Mouse (Mus musculus): Measurements from ENCODE around the gene Matk. TPM values are rescaled to one million over a fixed set of nuclear protein-coding genes. Genes with fewer than 3 reads are reported as not detected.

Gene Matk
- total and polyA plus RNA-seq, 3 experiments = 0.05 TPM; not detected in 2

GRCm38 (mm10) chr10:81309571-81309970 lies 56.8 kb downstream of the Matk start:
- H3K36me3 ChIP-seq (replicated peaks) = peaks cover 99% of the 10 kb centered on the region
- peaks cover 60% of the 10 kb centered on the region for H3K4me1 ChIP-seq (ENCODE audit: insufficient read depth, low read depth, low read length)
- H3K4me3 ChIP-seq (ENCODE audit: low read depth, low read length) = no peak overlapping the region
- TF ChIP-seq GATA1 (IDR thresholded peaks at IDR 0.05; ENCODE audit: borderline replicate concordance, low read length) = no peak
- TF ChIP-seq CTCF (IDR thresholded peaks at IDR 0.05; ENCODE audit: low read depth, low read length) = no peak
- no peak for TF ChIP-seq TAL1 (conservative IDR thresholded peaks at IDR 0.05; ENCODE audit: low read depth, low read length)
- DNase-seq (ENCODE audit: low spot score) (no peak), ATAC-seq (ENCODE audit: extremely low read depth, insufficient number of reproducible peaks, low FRiP score, poor library complexity, severe bottlenecking) (no peak)
- no peaks in the 10 kb centered on the region for H3K27me3 ChIP-seq (ENCODE audit: insufficient read depth, low read length)
- H3K9me3 ChIP-seq (replicated peaks) = no peaks in the 10 kb centered on the region

Other genes starting within 250 kb of the Matk start
Only the 20 nearest of the 34 such genes appear.
- gene Zbtb7a, start 117.7 kb upstream of the Matk start, total RNA-seq (2014; fragmentation: Nextera tagmentation) = 27.7 and 31.1 TPM in 2 replicates
- gene Zbtb7a, start 117.7 kb upstream of the Matk start, total RNA-seq (2017) = 6.4 and 7.1 TPM in 2 replicates
- gene Zbtb7a, start 117.7 kb upstream of the Matk start, polyA plus RNA-seq (2012) = 75.7 and 79.1 TPM in 2 replicates
- 28.6 and 34.4 TPM in 2 replicates for gene Pias4, start 85.0 kb upstream of the Matk start, total RNA-seq (2014; fragmentation: Nextera tagmentation)
- gene Pias4, start 85.0 kb upstream of the Matk start, total RNA-seq (2017) = 21.2 and 24.8 TPM in 2 replicates
- gene Pias4, start 85.0 kb upstream of the Matk start, polyA plus RNA-seq (2012) = 62.7 and 70.5 TPM in 2 replicates
- gene Eef2, start 76.3 kb upstream of the Matk start, total RNA-seq (2014; fragmentation: Nextera tagmentation) = 1,577 and 1,715 TPM in 2 replicates
- gene Eef2, start 76.3 kb upstream of the Matk start, total RNA-seq (2017) = 1,676 and 1,695 TPM in 2 replicates
- gene Eef2, start 76.3 kb upstream of the Matk start, polyA plus RNA-seq (2012) = 2,355 and 3,878 TPM in 2 replicates
- gene Dapk3, start 69.9 kb upstream of the Matk start, total RNA-seq (2014; fragmentation: Nextera tagmentation) = 34.2 and 43.3 TPM in 2 replicates
- gene Dapk3, start 69.9 kb upstream of the Matk start, total RNA-seq (2017) = 39.3 and 40.8 TPM in 2 replicates
- 69.8 and 96.7 TPM in 2 replicates for gene Dapk3, start 69.9 kb upstream of the Matk start, polyA plus RNA-seq (2012)
- not detected in 2 replicates for gene 4930442H23Rik, start 69.1 kb upstream of the Matk start, total RNA-seq (2014; fragmentation: Nextera tagmentation)
- not detected in 2 replicates for gene 4930442H23Rik, start 69.1 kb upstream of the Matk start, total RNA-seq (2017)
- not detected in 2 replicates for gene 4930442H23Rik, start 69.1 kb upstream of the Matk start, polyA plus RNA-seq (2012)
- gene Nmrk2, start 50.9 kb upstream of the Matk start, total RNA-seq (2014; fragmentation: Nextera tagmentation) = not detected in 2 replicates
- not detected in 2 replicates for gene Nmrk2, start 50.9 kb upstream of the Matk start, total RNA-seq (2017)
- not detected in 2 replicates for gene Nmrk2, start 50.9 kb upstream of the Matk start, polyA plus RNA-seq (2012)
- not detected in 2 replicates for gene Atcay, start 22.1 kb upstream of the Matk start, total RNA-seq (2014; fragmentation: Nextera tagmentation)
- gene Atcay, start 22.1 kb upstream of the Matk start, total RNA-seq (2017) = 0.06 and 0.11 TPM in 2 replicates
- gene Atcay, start 22.1 kb upstream of the Matk start, polyA plus RNA-seq (2012) = not detected in 2 replicates
- gene Zfr2, start 19.8 kb upstream of the Matk start, total RNA-seq (2014; fragmentation: Nextera tagmentation) = 7.0 and 7.1 TPM in 2 replicates
- gene Zfr2, start 19.8 kb upstream of the Matk start, total RNA-seq (2017) = 2.6 and 3.2 TPM in 2 replicates
- 1.8 and 1.9 TPM in 2 replicates for gene Zfr2, start 19.8 kb upstream of the Matk start, polyA plus RNA-seq (2012)
- 75.6 and 78.6 TPM in 2 replicates for gene Mrpl54, start 14.0 kb downstream of the Matk start, total RNA-seq (2014; fragmentation: Nextera tagmentation)
- gene Mrpl54, start 14.0 kb downstream of the Matk start, total RNA-seq (2017) = 186 and 206 TPM in 2 replicates
- gene Mrpl54, start 14.0 kb downstream of the Matk start, polyA plus RNA-seq (2012) = 612 and 631 TPM in 2 replicates
- 36.2 and 44.6 TPM in 2 replicates for gene Apba3, start 14.0 kb downstream of the Matk start, total RNA-seq (2014; fragmentation: Nextera tagmentation)
- gene Apba3, start 14.0 kb downstream of the Matk start, total RNA-seq (2017) = 27.9 and 38.9 TPM in 2 replicates
- gene Apba3, start 14.0 kb downstream of the Matk start, polyA plus RNA-seq (2012) = 113 and 130 TPM in 2 replicates
- 0.44 TPM in 1 of 2 replicates, not detected in the other for gene Tjp3, start 38.6 kb downstream of the Matk start, total RNA-seq (2014; fragmentation: Nextera tagmentation)
- 1.8 and 1.9 TPM in 2 replicates for gene Tjp3, start 38.6 kb downstream of the Matk start, total RNA-seq (2017)
- 1.4 and 1.6 TPM in 2 replicates for gene Tjp3, start 38.6 kb downstream of the Matk start, polyA plus RNA-seq (2012)
- 58.0 and 62.2 TPM in 2 replicates for gene Pip5k1c, start 40.0 kb downstream of the Matk start, total RNA-seq (2014; fragmentation: Nextera tagmentation)
- 58.8 and 66.6 TPM in 2 replicates for gene Pip5k1c, start 40.0 kb downstream of the Matk start, total RNA-seq (2017)
- gene Pip5k1c, start 40.0 kb downstream of the Matk start, polyA plus RNA-seq (2012) = 266 and 331 TPM in 2 replicates
- 9.0 and 11.4 TPM in 2 replicates for gene Cactin, start 68.2 kb downstream of the Matk start, total RNA-seq (2014; fragmentation: Nextera tagmentation)
- 23.5 and 23.9 TPM in 2 replicates for gene Cactin, start 68.2 kb downstream of the Matk start, total RNA-seq (2017)
- gene Cactin, start 68.2 kb downstream of the Matk start, polyA plus RNA-seq (2012) = 77.9 and 80.5 TPM in 2 replicates
- gene Tbxa2r, start 75.8 kb downstream of the Matk start, total RNA-seq (2014; fragmentation: Nextera tagmentation) = not detected in 2 replicates
- 0.06 TPM in 1 of 2 replicates, not detected in the other for gene Tbxa2r, start 75.8 kb downstream of the Matk start, total RNA-seq (2017)
- 0.06 TPM in 1 of 2 replicates, not detected in the other for gene Tbxa2r, start 75.8 kb downstream of the Matk start, polyA plus RNA-seq (2012)
- gene Gipc3, start 90.3 kb downstream of the Matk start, total RNA-seq (2014; fragmentation: Nextera tagmentation) = not detected in 2 replicates
- gene Gipc3, start 90.3 kb downstream of the Matk start, total RNA-seq (2017) = 0.11 TPM in 1 of 2 replicates, not detected in the other
- not detected in 2 replicates for gene Gipc3, start 90.3 kb downstream of the Matk start, polyA plus RNA-seq (2012)
- gene Hmg20b, start 97.5 kb downstream of the Matk start, total RNA-seq (2014; fragmentation: Nextera tagmentation) = 36.7 and 39.2 TPM in 2 replicates
- 12.0 and 21.9 TPM in 2 replicates for gene Hmg20b, start 97.5 kb downstream of the Matk start, total RNA-seq (2017)
- gene Hmg20b, start 97.5 kb downstream of the Matk start, polyA plus RNA-seq (2012) = 142 and 193 TPM in 2 replicates
- gene Mfsd12, start 104.6 kb downstream of the Matk start, total RNA-seq (2014; fragmentation: Nextera tagmentation) = 14.3 and 14.4 TPM in 2 replicates
- gene Mfsd12, start 104.6 kb downstream of the Matk start, total RNA-seq (2017) = 13.1 and 14.6 TPM in 2 replicates
- 46.7 and 48.2 TPM in 2 replicates for gene Mfsd12, start 104.6 kb downstream of the Matk start, polyA plus RNA-seq (2012)
- gene 4930404N11Rik, start 112.9 kb downstream of the Matk start, total RNA-seq (2014; fragmentation: Nextera tagmentation) = 2.0 TPM in 1 of 2 replicates, not detected in the other
- 0.17 and 1.2 TPM in 2 replicates for gene 4930404N11Rik, start 112.9 kb downstream of the Matk start, total RNA-seq (2017)
- 0.52 and 0.65 TPM in 2 replicates for gene 4930404N11Rik, start 112.9 kb downstream of the Matk start, polyA plus RNA-seq (2012)
- gene Fzr1, start 125.6 kb downstream of the Matk start, total RNA-seq (2014; fragmentation: Nextera tagmentation) = 29.7 and 65.2 TPM in 2 replicates
- 15.8 and 22.8 TPM in 2 replicates for gene Fzr1, start 125.6 kb downstream of the Matk start, total RNA-seq (2017)
- 88.9 and 96.2 TPM in 2 replicates for gene Fzr1, start 125.6 kb downstream of the Matk start, polyA plus RNA-seq (2012)
- gene Dohh, start 131.5 kb downstream of the Matk start, total RNA-seq (2014; fragmentation: Nextera tagmentation) = 9.6 and 11.9 TPM in 2 replicates
- gene Dohh, start 131.5 kb downstream of the Matk start, total RNA-seq (2017) = 60.4 and 69.7 TPM in 2 replicates
- 186 and 220 TPM in 2 replicates for gene Dohh, start 131.5 kb downstream of the Matk start, polyA plus RNA-seq (2012)